Mouse (Mus musculus): ENCODE results near the gene Phf24. TPM values are rescaled to one million over a fixed set of nuclear protein-coding genes. Genes with fewer than 3 reads are reported as not detected.
A peak's percentile ranks its signal among the peaks of the same experiment; 100 is the strongest.

Phf24 gene
- total and polyA plus RNA-seq, 3 experiments: 0.04 to 0.98 TPM; not detected in 1

DNA sequence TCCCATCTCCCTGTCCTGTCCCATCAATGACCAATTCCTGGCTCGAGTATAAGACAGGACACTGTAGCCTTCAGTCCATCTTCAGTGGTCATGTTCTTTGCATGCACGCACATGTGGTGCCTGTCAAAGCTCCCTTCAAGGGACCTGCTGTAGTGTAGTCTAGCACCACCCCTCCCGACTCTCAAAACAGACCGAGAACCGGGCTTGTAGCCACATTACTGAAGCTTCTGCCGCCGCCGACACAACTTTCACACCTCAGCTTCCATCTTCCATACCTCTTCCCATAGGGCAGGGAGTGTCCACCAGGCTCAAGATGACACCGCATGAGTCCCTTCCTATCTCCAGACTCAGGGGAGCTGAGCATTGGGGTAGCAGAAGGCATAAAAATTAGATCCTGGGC, 27.7 kb downstream of the Phf24 start:
- peaks cover 67% of the 10 kb centered on the region for H3K27me3 ChIP-seq (ENCODE audit: insufficient read depth, low read length)

DNA sequence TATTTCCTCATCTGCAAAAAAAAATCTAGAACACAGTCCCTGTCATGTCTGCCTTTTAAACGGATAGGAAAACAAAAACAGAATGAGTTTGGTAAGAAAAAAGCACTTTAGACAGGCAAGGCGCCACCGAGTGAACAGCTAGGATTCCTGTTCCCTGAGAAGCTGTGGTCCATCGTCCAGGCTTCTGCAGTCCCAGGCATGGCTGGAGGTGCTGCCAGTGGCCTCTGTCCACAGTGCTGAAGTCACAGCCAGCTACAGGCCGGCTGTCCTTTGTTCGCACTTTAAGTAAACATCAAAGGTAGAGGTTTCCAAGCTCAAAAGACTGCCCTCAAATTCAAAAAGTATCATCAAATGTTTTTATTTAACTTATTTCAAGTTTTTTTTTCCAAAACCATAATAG, 28.6 kb downstream of the Phf24 start:
- H3K36me3 ChIP-seq (replicated peaks): no peaks in the 10 kb centered on the region
- H3K4me1 ChIP-seq (ENCODE audit: insufficient read depth, low read depth, low read length): peaks cover 29% of the 10 kb centered on the region
- no peak overlapping the region for H3K4me3 ChIP-seq (ENCODE audit: low read depth, low read length)
- DNase-seq (ENCODE audit: low spot score) (no peak), ATAC-seq (ENCODE audit: extremely low read depth, insufficient number of reproducible peaks, low FRiP score, poor library complexity, severe bottlenecking) (no peak)
- H3K27me3 ChIP-seq (ENCODE audit: insufficient read depth, low read length): peaks cover 60% of the 10 kb centered on the region
- TF ChIP-seq TAL1 (conservative IDR thresholded peaks at IDR 0.05; ENCODE audit: low read depth, low read length) (no peak), POLR2AphosphoS5 (IDR thresholded peaks at IDR 0.05; ENCODE audit: insufficient replicate concordance, low read depth, low read length) (no peak), GATA1 (IDR thresholded peaks at IDR 0.05; ENCODE audit: borderline replicate concordance, low read length) (no peak), CTCF (IDR thresholded peaks at IDR 0.05; ENCODE audit: low read depth, low read length) (no peak), GATA2 (IDR thresholded peaks at IDR 0.05; ENCODE audit: borderline replicate concordance, low read depth, low read length) (no peak)
- no peaks in the 10 kb centered on the region for H3K9me3 ChIP-seq (replicated peaks)

More for the DNA sequence above, 27.7 kb downstream of the Phf24 start:
- no peaks in the 10 kb centered on the region for H3K36me3 ChIP-seq (replicated peaks)
- no peak overlapping the region for H3K4me3 ChIP-seq (ENCODE audit: low read depth, low read length)
- H3K4me1 ChIP-seq (ENCODE audit: insufficient read depth, low read depth, low read length): peaks cover 20% of the 10 kb centered on the region
- no peaks in the 10 kb centered on the region for H3K9me3 ChIP-seq (replicated peaks)
- DNase-seq (ENCODE audit: low spot score): no peak
- no peak for TF ChIP-seq GATA1 (IDR thresholded peaks at IDR 0.05; ENCODE audit: borderline replicate concordance, low read length)
- TF ChIP-seq POLR2AphosphoS5 (IDR thresholded peaks at IDR 0.05; ENCODE audit: insufficient replicate concordance, low read depth, low read length): no peak
- TF ChIP-seq CTCF (IDR thresholded peaks at IDR 0.05; ENCODE audit: low read depth, low read length): no peak
- TF ChIP-seq TAL1 (conservative IDR thresholded peaks at IDR 0.05; ENCODE audit: low read depth, low read length): no peak
- TF ChIP-seq GATA2 (IDR thresholded peaks at IDR 0.05; ENCODE audit: borderline replicate concordance, low read depth, low read length): no peak
- no peak for ATAC-seq (ENCODE audit: extremely low read depth, insufficient number of reproducible peaks, low FRiP score, poor library complexity, severe bottlenecking)

DNA sequence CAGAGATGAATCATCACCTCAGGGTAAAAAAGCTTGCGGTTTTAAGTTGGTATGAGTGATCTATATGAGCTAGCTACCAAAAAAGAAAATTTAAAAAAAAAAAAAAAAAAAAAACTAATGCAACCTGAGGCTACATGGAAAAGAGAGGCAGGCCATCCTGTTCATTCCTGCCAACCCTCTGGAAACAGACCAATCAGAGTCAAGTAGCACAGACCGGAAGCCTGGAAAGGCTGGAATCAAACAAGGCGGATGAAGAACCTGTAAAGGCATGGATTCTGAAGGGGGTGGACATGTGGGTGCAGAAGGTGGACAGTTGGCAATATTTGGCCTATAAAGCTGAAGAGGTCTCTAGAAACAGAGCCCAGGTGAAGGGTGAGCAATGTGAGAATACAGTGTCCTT, 29.0 kb downstream of the Phf24 start:
- ATAC-seq (ENCODE audit: extremely low read depth, insufficient number of reproducible peaks, low FRiP score, poor library complexity, severe bottlenecking) (no peak), DNase-seq (ENCODE audit: low spot score) (no peak)
- no peak overlapping the region for H3K4me3 ChIP-seq (ENCODE audit: low read depth, low read length)
- H3K36me3 ChIP-seq (replicated peaks): no peaks in the 10 kb centered on the region
- H3K4me1 ChIP-seq (ENCODE audit: insufficient read depth, low read depth, low read length): peaks cover 33% of the 10 kb centered on the region
- peaks cover 55% of the 10 kb centered on the region for H3K27me3 ChIP-seq (ENCODE audit: insufficient read depth, low read length)
- TF ChIP-seq CTCF (IDR thresholded peaks at IDR 0.05; ENCODE audit: low read depth, low read length) (no peak), TAL1 (conservative IDR thresholded peaks at IDR 0.05; ENCODE audit: low read depth, low read length) (no peak), POLR2AphosphoS5 (IDR thresholded peaks at IDR 0.05; ENCODE audit: insufficient replicate concordance, low read depth, low read length) (no peak), GATA1 (IDR thresholded peaks at IDR 0.05; ENCODE audit: borderline replicate concordance, low read length) (no peak), GATA2 (IDR thresholded peaks at IDR 0.05; ENCODE audit: borderline replicate concordance, low read depth, low read length) (no peak)
- H3K9me3 ChIP-seq (replicated peaks): no peaks in the 10 kb centered on the region

DNA sequence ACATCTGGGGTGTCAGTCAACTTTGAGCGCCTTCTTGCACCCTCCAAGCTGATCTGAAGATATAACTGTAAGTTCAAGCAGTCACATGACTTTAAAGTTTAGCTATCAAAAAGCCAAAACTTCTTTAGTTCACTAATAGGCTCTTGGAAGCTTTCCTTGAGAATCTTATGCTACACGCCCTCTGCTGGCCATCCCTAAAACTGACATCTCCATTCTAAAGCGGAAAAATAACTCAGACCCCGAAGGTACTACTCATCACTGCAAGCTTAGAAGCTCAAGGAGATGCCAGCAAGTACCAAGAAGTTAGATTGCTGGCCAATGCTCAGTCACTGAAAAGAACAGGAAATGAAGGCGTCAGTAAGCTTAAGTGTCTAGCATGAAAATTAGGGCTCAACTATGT, 29.5 kb downstream of the Phf24 start:
- Histone ChIP-seq H3K27me3 (ENCODE audit: insufficient read depth, low read length) (peaks cover 50% of the 10 kb centered on the region), H3K4me3 (ENCODE audit: low read depth, low read length) (no peak overlapping the region), H3K4me1 (ENCODE audit: insufficient read depth, low read depth, low read length) (peaks cover 38% of the 10 kb centered on the region), H3K9me3 (replicated peaks) (no peaks in the 10 kb centered on the region), H3K36me3 (replicated peaks) (no peaks in the 10 kb centered on the region)
- TF ChIP-seq POLR2AphosphoS5 (IDR thresholded peaks at IDR 0.05; ENCODE audit: insufficient replicate concordance, low read depth, low read length): no peak
- TF ChIP-seq CTCF (IDR thresholded peaks at IDR 0.05; ENCODE audit: low read depth, low read length): peak; percentile 55
- TF ChIP-seq TAL1 (conservative IDR thresholded peaks at IDR 0.05; ENCODE audit: low read depth, low read length): no peak
- TF ChIP-seq GATA1 (IDR thresholded peaks at IDR 0.05; ENCODE audit: borderline replicate concordance, low read length): no peak
- no peak for TF ChIP-seq GATA2 (IDR thresholded peaks at IDR 0.05; ENCODE audit: borderline replicate concordance, low read depth, low read length)
- ATAC-seq (ENCODE audit: extremely low read depth, insufficient number of reproducible peaks, low FRiP score, poor library complexity, severe bottlenecking) (no peak), DNase-seq (ENCODE audit: low spot score) (no peak)

DNA sequence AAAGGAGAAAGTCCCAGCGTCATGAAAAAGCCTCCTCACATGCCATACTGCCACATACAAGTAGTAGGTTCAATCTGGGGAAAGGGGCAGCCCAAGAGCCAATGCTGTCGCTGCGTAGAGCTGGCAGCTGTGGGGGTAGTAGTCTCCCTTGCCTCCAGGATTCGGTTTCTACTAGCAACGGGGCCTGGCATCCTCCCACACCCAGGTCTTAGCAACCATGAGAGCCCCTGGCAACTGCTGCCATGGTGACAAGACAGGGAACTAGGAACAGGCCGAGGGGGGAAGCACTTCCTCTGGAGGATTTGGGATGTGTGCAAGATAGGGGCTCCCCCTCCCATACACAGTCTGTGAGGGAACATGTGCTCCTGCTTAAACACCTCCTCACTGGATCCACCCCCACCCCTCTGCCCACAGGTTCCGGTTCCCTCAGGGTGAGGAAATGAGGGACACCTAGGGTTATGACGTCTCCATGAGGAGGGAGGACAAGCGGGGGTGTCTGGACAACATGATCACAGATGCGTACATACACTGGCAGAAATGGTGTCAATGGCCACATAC, 30.4 kb downstream of the Phf24 start:
- no peak for TF ChIP-seq POLR2AphosphoS5 (IDR thresholded peaks at IDR 0.05; ENCODE audit: insufficient replicate concordance, low read depth, low read length)
- TF ChIP-seq GATA1 (IDR thresholded peaks at IDR 0.05; ENCODE audit: borderline replicate concordance, low read length): no peak
- TF ChIP-seq TAL1 (conservative IDR thresholded peaks at IDR 0.05; ENCODE audit: low read depth, low read length): no peak
- no peak for TF ChIP-seq CTCF (IDR thresholded peaks at IDR 0.05; ENCODE audit: low read depth, low read length)
- no peak for TF ChIP-seq GATA2 (IDR thresholded peaks at IDR 0.05; ENCODE audit: borderline replicate concordance, low read depth, low read length)
- Histone ChIP-seq H3K27me3 (ENCODE audit: insufficient read depth, low read length) (peaks cover 42% of the 10 kb centered on the region), H3K4me3 (ENCODE audit: low read depth, low read length) (no peak overlapping the region), H3K36me3 (replicated peaks) (no peaks in the 10 kb centered on the region), H3K9me3 (replicated peaks) (no peaks in the 10 kb centered on the region), H3K4me1 (ENCODE audit: insufficient read depth, low read depth, low read length) (peaks cover 47% of the 10 kb centered on the region)
- no peak for DNase-seq (ENCODE audit: low spot score)
- ATAC-seq (ENCODE audit: extremely low read depth, insufficient number of reproducible peaks, low FRiP score, poor library complexity, severe bottlenecking): no peak

DNA sequence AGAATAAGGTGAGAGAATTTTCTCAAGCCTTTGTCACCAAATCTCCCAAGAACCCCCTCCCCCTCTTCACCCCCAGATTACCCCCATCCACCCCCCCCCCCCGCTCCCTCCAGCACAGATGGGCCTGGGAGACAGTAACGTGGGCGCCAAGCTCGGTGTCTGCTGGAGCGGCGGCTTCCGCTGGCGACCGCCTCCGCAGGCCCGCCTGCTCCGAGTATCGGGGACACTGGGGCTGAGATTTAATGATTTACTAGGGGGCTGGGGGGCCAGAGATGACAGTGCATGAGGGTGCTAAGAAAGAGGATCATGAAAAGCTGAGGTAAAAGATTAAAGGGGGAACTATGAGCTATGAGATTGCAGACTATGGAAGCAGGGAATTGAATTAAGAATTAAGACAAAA, 32.1 kb downstream of the Phf24 start:
- DNase-seq (ENCODE audit: low spot score) (no peak), ATAC-seq (ENCODE audit: extremely low read depth, insufficient number of reproducible peaks, low FRiP score, poor library complexity, severe bottlenecking) (no peak)
- Histone ChIP-seq H3K9me3 (replicated peaks) (no peaks in the 10 kb centered on the region), H3K27me3 (ENCODE audit: insufficient read depth, low read length) (peaks cover 29% of the 10 kb centered on the region), H3K4me1 (ENCODE audit: insufficient read depth, low read depth, low read length) (peaks cover 59% of the 10 kb centered on the region), H3K36me3 (replicated peaks) (peaks cover 3% of the 10 kb centered on the region), H3K4me3 (ENCODE audit: low read depth, low read length) (no peak overlapping the region)
- TF ChIP-seq GATA2 (IDR thresholded peaks at IDR 0.05; ENCODE audit: borderline replicate concordance, low read depth, low read length): no peak
- no peak for TF ChIP-seq POLR2AphosphoS5 (IDR thresholded peaks at IDR 0.05; ENCODE audit: insufficient replicate concordance, low read depth, low read length)
- no peak for TF ChIP-seq GATA1 (IDR thresholded peaks at IDR 0.05; ENCODE audit: borderline replicate concordance, low read length)
- TF ChIP-seq TAL1 (conservative IDR thresholded peaks at IDR 0.05; ENCODE audit: low read depth, low read length): no peak
- no peak for TF ChIP-seq CTCF (IDR thresholded peaks at IDR 0.05; ENCODE audit: low read depth, low read length)
